Mouse (Mus musculus): ENCODE results near the gene Maats1. TPM values are rescaled to one million over a fixed set of nuclear protein-coding genes. Genes with fewer than 3 reads are reported as not detected.

Maats1 gene
- total RNA-seq, 1 experiment, result 1.8 TPM

DNA sequence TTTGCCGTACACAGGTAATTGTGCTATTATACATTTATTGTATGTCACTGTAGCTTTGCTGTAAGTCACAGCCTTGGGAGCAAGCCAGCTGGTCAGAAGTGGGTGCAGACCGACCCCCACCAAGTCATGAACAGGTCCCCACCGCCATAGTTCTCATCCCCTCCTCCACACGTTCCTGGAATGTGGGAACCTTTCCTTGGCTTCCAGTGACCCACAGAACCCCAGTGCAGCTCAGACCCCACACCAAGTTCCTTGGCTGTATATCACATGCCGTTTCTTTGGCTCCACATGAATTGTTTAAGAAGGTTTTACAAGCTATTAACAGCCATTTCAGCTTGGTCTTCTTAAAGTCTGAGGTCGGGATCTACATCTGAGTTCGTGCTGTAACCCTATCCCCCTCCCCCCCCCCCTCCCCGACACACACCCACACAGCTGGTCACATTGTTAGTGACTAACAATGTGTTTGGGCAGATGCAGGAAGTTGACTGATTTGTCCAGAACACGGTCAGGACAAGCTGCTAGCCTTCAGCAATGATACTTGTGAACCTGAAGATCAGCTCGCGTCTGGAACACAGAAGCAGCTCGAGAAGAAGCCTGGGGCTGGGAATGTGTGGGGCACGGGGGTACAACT, 93.5 kb downstream of the Maats1 start:
- TF ChIP-seq MAFK (IDR thresholded peaks at IDR 0.05; ENCODE audit: insufficient read depth, low read depth, low read length) (no peak), CHD2 (IDR thresholded peaks at IDR 0.05; ENCODE audit: low read depth, low read length) (no peak), ZNF384 (IDR thresholded peaks at IDR 0.05; ENCODE audit: low read depth, low read length) (no peak), HCFC1 (IDR thresholded peaks at IDR 0.05; ENCODE audit: borderline replicate concordance, insufficient read depth, low read length) (no peak), ZC3H11A (IDR thresholded peaks at IDR 0.05; ENCODE audit: borderline replicate concordance, low read depth, low read length) (no peak)
- Histone ChIP-seq H3K9me3 (ENCODE audit: control insufficient read depth, insufficient read depth, low read depth, low read length) (no peaks in the 10 kb centered on the region), H3K4me3 (ENCODE audit: insufficient read depth in 1 of 2, low read depth in 1 of 2, low read length in 2 of 2, poor library complexity in 1 of 2, severe bottlenecking in 1 of 2) (0 out of 4 replicates have a peak overlapping the region, but pooled peaks of 1 of the 2 experiments have one; percentile 25), H3K9ac (ENCODE audit: insufficient read depth, low read depth, low read length, poor library complexity, severe bottlenecking) (no peak overlapping the region), H3K36me3 (ENCODE audit: control insufficient read depth, insufficient read depth, low read length, poor library complexity, severe bottlenecking) (no peaks in the 10 kb centered on the region), H3K27ac (ENCODE audit: insufficient read depth, low read depth, low read length, poor library complexity, severe bottlenecking) (no peak overlapping the region), H3K4me1 (ENCODE audit: control insufficient read depth in 2 of 2, insufficient read depth in 2 of 2, low read length in 2 of 2, poor library complexity in 1 of 2) (peaks cover 5 to 6% of the 10 kb centered on the region in 2 experiments; a peak in 2 of 4 replicates)
- in situ Hi-C loops (cut with MboI; ENCODE audit: low sequenced_read_pairs in 2 of 2, unreplicated experiment in 2 of 2), result no loop called here
- DNase-seq (ENCODE audit: low read depth, low spot score), result no peak

Other genes starting within 250 kb of the Maats1 start
- gene Nr1i2, start 47.3 kb downstream of the Maats1 start, total RNA-seq (2012; rRNA removed), result 0.16 and 0.18 TPM in 2 replicates
- 185 and 249 TPM in 2 replicates for gene Cox17, start 4.8 kb upstream of the Maats1 start, total RNA-seq (2012; rRNA removed)
- not detected in 2 replicates for gene Gm21987, start 4.9 kb upstream of the Maats1 start, total RNA-seq (2012; rRNA removed)
- gene Popdc2, start 20.1 kb upstream of the Maats1 start, total RNA-seq (2012; rRNA removed), result 0.49 and 0.58 TPM in 2 replicates
- 4.9 and 6.0 TPM in 2 replicates for gene Pla1a, start 91.0 kb upstream of the Maats1 start, total RNA-seq (2012; rRNA removed)
- 70.2 and 121 TPM in 2 replicates for gene Adprh, start 110.6 kb upstream of the Maats1 start, total RNA-seq (2012; rRNA removed)
- gene Cd80, start 113.4 kb upstream of the Maats1 start, total RNA-seq (2012; rRNA removed), result 11.1 and 15.2 TPM in 2 replicates
- gene Timmdc1, start 180.5 kb upstream of the Maats1 start, total RNA-seq (2012; rRNA removed), result 26.9 and 36.9 TPM in 2 replicates
- gene Poglut1, start 208.1 kb upstream of the Maats1 start, total RNA-seq (2012; rRNA removed), result 76.6 and 89.7 TPM in 2 replicates
- gene Tmem39a, start 216.6 kb upstream of the Maats1 start, total RNA-seq (2012; rRNA removed), result 124 and 141 TPM in 2 replicates

All from ES-E14 (cell line).